Mouse (Mus musculus) G1E-ER4 (cell line): ENCODE data around the gene Mvb12b. TPM values are rescaled to one million over a fixed set of nuclear protein-coding genes. Genes with fewer than 3 reads are reported as not detected.

Experiments
- GATA1 ChIP-seq: IDR thresholded peaks from one replicate; pipeline ENCODE4 v1.8.0; 2012; ENCODE audit warnings: low read length, inconsistent platforms
- polyA plus RNA-seq: library from polyadenylated mRNA; stranded (reverse); fragments of >175 nt; gene quantifications from 2 replicates; pipeline ENCODE4 v1.2.3, GENCODE M21; 2012

The Mvb12b gene
- polyA plus RNA-seq, 1 experiment, result 60.7 TPM

DNA sequence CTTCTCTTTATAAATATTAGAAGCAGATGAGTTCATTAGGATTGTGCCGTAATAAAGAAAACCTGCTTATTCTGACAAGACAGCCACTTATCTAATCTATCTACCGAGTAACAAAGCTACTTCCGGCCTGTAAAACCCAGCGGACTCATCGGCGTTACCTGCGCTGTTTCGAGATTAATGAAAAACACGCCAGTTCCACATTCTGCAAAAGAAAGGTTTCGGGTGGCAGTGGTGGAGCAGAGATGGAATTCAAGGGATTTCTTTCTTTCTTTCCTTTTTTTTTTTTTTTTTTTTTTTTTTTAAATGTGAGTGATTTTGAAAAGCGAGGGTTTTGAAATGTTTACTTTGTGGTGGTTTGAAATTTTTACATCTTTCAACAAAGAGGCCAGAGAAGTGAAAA lies 170.4 kb downstream of the Mvb12b start:
- no peak for TF ChIP-seq GATA1

DNA sequence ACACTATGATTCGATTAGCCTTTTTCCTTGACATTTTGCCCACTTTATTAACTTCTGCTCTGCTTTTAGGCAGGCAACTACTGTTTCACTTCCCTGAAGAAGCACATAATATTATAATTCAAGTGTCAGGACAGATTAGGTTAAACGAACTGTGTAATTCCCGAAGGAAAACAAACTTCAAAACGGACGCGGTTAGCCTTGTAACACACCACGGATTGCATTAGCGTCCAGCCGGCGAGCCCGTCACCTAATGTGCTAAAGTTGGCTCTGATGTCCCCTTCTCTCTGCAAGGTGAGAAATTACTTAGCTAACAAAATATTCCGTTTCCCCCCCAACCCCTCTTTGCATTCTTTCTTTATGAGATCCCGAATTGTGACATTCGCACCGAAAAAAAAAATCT lies 170.9 kb downstream of the Mvb12b start:
- TF ChIP-seq GATA1, result no peak

DNA sequence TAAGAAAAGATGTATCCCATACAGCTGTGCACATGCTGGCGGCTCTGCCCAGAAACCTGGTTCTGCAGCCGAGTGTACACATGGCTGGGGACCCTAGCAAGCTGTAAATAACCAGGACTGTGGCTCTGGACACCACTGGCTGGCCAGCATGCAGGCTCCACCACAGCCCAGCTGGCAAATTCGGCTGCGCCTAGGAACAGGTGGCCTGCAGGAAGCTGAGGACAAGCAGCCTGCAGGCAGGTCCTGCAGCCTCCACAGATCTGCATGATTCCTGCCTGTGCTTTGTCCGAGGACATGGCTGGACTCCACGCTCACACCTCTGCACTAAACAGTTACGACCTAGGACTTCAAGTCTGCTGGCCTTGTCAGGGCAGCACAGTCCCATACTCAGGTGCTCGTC lies 172.8 kb downstream of the Mvb12b start:
- no peak for TF ChIP-seq GATA1

DNA sequence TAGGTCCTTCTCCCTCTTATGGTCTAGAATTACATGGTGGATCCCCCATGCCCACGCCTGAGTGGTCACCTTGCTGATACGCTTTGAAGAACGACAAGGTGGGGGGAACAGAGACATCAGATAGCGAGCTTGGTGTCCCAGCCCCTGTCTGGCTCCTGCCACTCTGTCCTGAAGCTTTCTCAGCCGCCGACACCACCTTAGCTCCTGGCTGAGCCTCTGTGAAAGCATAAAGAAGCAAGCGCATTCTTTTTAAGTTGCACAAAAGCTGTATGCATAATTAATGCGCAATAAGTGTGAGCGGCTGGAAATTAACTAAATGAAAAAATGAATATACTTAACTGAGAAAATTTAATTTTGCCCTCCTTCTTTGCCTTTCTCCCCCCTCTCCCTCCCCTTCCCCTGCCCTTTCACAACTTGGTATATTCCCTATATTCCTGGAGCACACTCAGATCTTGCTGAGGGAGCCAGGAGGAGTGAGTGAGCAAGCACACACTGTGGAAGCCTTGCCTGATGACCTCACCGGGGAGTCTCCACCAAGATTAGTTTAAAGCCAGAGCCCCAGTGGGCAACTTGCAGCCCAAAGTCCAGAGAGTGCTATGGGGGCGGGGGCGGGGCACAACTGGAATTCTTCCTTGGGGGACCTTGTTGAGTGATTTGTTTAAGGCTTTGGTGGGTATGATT lies 174.0 kb downstream of the Mvb12b start:
- TF ChIP-seq GATA1, result no peak

DNA sequence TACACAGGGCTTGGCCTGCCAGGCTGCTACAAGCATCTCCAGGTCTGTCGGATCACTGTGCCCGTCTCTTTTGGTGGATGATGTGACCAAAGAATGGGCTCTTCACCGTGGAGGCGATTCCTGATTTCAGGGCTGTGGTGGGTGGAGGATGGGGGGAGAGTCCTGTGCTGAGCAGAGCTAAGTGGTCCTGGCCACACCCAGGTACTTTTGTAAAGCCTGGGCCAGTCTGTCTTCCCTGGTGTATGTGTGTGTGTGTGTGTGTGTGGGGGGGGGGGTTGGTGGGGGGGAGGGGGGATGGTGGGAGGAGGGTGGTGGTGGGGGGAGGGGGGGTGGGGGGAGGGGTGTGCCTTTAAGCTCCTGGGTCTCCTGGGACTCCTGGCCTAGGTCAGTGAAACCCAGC lies 174.9 kb downstream of the Mvb12b start:
- no peak for TF ChIP-seq GATA1

DNA sequence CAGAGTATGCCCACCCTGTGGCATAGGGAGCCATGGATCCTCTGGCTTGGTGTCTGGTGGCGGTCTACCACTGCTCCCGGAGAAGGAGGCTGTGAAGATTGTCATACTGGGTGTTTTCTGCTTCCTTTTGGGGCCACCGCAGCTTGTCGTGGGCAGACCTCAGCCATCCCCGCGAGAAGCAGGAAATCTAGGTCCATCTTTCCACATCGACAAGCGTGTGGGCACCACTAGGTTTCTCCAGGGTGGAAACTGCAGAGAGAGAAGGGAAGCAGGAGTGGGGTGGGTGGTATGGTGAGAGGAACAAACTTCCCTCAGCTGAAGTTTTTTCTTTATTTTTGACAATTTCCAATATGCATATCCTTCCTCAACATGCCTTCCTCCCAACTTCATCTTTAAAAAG lies 178.9 kb downstream of the Mvb12b start:
- no peak for TF ChIP-seq GATA1

DNA sequence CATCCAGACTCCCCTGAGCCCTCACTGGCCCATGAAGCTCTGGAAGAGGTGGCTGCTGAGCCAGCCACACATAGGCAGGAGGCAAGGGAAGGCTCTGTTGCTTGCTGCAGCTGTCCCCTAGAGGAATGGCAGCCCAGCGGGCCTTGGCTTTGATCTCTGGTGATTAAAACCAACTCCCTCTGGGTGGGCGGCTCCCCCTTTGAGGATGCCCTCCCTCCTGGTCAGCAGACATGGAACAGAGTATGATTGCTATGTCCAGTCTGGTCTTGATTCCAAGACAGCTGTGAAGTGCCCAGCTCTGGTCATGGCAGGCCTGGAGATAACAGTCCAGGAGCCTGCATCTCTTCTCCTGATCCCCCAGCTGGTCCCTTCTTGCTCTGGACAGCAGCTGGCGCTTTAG lies 179.7 kb downstream of the Mvb12b start:
- no peak for TF ChIP-seq GATA1

DNA sequence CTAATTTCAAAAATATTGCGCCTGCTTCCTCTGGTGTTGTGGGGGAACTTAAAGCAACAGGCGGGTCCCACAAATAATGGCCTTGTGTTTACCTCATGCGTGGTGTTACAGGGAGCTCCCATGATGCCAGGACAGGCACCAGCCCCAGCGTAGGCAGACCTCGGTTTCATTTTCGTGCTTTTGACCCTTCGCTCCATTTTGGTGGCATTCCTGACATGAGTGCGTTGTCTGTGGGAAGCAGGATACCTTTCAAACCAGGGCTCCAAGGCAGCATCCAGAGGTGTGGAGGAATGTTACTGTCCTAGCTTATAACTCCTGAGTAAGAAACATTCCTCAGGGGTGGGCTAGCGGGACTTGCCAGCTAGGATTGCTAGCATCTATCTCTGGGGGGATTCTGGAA lies 181.3 kb downstream of the Mvb12b start:
- TF ChIP-seq GATA1, result no peak

DNA sequence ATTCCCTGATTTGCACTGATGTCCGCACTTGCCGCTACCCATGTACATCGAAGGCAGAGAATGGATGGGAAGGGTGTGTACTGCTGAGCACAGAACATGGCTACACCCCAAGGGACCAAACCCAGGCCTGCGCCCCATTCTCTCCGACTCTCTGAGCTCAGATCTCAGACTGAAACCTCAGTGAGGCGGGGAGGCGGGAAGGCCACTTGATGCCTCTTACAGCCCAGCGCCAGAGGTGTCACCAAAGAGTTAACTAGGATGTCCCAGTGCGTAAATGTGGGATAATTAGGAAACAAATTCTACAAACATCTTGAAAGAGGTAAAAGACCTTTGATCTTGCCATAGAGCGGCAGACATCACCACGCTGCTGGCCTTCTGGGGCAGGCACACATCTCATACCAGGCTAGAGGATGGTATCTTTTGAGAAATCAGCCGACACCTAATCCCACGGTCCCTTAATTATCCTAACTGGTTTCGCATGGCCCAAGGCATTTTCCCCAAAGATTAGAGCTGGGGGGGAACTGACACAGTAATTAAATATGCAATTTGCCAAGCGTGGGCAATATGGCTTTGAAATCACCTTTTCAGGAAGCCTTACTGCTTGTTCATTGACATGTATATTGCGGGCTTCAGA lies 181.9 kb downstream of the Mvb12b start:
- TF ChIP-seq GATA1, result no peak

DNA sequence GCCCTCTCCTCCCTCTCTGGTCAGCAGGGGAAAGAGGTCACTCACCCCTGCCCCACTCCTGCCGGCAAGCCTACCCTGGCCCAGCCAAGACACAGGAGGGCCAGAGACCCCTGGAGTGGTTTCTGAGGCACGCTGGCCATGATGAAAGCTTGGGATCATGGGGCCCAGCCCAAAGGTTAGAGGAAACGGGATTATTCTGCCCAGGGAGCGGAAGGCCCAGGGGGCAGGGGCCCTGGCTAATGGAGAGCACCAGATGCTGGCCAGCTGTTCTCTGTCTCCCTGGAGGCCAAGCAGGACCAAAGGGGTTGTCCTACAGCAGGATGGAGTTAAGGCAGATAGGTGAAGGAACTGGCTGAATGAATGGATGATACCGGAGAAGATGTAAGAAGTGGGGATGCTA lies 184.5 kb downstream of the Mvb12b start:
- TF ChIP-seq GATA1, result no peak

DNA sequence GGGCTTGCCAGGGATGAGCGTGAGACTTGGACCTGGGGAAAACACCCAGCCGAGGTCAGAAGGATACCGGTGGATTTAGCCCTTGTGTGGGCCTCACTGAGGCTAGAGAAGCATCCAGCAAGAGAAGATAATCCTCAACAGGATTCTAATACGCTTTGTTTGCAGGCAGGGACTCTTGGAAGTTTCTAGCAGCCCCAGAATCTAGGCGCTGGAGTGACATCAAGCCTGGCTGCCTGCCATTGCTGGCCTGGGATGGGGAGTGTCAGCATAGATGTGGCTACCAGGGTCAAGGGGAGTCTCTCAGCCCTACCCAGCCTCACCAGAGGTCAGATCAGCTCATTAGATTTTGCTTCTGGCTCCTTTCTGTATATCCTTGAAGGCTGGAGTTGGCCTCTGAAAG lies 185.0 kb downstream of the Mvb12b start:
- TF ChIP-seq GATA1, result no peak

DNA sequence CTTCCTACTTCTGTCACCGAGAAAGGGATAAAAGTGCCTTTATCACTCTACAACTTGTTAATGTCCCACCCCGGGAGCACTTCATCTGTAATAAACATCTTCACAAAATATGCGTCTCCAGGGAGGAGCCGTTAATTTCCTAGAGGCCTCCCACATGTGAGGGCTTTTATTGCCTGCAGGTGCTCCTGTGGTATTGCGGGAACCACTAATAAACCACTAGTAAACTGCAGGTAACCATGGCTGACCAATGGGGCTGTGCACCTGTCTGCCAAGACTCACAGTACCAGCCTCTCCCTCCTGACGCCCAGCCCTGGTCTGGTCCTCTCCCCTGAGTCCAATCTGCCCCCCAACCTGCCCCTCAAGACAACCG lies 186.3 kb downstream of the Mvb12b start:
- no peak for TF ChIP-seq GATA1

DNA sequence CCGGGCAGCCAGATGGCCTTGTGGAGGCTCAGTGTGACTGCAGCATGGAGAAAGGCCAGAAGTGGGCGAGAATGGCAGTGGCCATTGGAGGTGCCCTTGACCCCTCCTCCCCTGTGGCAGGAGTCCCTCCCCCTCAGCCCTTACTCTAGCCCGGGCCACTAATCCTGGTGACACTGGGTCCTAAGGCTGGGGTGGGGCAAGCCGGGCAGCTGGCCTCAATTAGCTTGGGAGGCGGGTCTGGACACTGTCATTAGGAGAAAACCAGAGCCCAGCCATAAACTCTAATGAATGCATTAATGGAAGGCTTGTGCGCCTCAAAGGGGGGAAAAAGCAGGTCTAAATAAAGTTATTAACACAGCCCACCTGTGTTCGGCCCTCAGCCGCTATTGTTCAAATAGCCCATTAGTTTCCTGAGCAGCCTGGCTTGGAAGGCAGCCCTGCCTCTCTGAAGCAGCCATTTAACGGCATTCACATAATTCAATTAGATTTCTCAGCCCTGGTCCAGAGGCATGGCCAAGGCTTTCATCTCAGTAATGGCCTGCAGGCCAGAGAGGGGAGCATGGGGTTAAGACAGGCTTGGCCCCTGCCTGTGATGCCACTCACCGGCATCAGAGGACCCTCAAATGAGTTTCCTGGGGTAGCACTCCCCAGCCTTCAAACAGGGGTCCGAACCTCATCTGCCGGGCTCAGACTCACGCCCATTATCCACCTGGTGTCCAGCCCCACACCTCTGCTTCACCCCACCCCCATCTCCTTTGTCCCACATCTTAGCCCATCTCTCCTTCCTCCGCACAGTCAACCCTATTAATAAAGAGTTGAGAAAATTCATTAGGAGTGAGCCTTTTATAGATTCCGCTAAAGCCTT lies 186.9 kb downstream of the Mvb12b start:
- no peak for TF ChIP-seq GATA1

DNA sequence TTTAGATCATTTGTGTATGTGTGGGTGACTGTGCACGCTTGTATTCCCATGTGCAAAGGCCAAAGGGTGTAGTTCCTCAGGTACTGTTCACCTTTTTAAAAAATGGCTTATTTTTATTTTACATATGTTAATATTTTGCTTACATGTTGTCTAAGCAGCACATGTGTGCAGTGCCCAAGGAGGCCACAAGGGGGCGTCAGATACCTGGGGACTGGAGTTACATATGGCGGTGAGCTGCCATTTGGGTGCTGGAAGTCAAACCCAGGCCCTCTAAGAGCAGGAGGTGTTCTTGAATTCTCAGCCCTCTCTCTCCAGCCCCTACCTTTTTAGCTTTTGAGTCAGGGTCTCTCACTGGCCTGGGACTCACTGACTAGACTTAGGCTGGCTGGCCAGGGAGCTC lies 188.8 kb downstream of the Mvb12b start:
- TF ChIP-seq GATA1, result no peak

DNA sequence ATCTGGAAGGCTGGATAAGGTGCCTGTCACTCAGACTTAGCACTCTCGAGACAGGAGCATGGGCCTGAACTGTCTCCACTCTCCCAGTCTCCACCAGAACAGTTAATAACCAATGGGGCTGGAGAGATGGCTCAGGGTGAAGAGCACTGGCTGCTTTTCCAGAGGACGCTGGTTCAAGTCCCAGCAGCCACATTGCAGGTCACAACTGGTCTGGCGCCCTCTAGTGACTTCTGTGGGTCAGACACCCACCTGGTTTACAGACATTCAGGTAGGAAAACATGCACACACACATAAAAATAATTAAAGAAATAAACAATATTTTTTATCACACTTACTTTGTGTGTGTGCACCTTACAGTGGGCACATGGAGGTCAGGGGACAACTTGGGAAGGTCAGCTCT lies 191.3 kb downstream of the Mvb12b start:
- no peak for TF ChIP-seq GATA1

DNA sequence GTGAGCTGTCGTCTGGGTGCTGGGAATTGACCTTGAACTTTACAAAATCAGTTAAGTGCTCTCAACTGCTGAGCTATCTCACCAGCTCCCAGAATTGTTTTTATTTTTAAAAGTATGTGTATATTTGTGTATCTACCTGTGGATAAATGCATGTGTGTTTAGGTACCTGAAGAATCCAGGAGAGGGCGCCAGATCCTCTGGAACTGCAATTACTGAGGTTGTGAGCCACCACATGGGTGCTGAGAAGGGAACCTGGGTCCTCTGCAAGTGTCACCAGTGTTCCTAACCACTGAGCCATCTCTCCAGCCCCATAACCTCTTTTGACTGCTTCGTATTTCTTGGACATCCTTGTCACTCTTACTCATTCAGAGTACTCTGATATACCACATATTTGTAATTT lies 193.8 kb downstream of the Mvb12b start:
- no peak for TF ChIP-seq GATA1
